Mouse (Mus musculus): ENCODE results near the gene Myh7. TPM values are rescaled to one million over a fixed set of nuclear protein-coding genes. Genes with fewer than 3 reads are reported as not detected.

Myh7 gene
- total and polyA plus RNA-seq, 2 experiments from 2014 or later: 8.8 to 9.3 TPM

- under 1% methylated on average over 36 of the region's 36 CpGs for WGBS
- DNase-seq: peak; percentile 99
- Histone ChIP-seq H3K36me3 (ENCODE audit: insufficient read depth) (no peaks in the 10 kb centered on the region; the same call in 1 of the 2 replicates), H3K27ac (ENCODE audit: low read depth, low read length) (peak within 1 kb of the TSS; percentile 97), H3K4me3 (ENCODE audit: low read depth, low read length) (peak within 1 kb of the TSS; percentile 85), H3K4me2 (ENCODE audit: low read depth) (peak within 1 kb of the TSS; percentile 86), H3K9me3 (ENCODE audit: low read length) (no peaks in the 10 kb centered on the region), H3K27me3 (ENCODE audit: insufficient read depth, low read length) (no peaks in the 10 kb centered on the region), H3K4me1 (ENCODE audit: insufficient read depth) (no peaks in the 10 kb centered on the region), H3K9ac (peak within 1 kb of the TSS; percentile 72)
- TF ChIP-seq CTCF (IDR thresholded peaks at IDR 0.05; ENCODE audit: low read depth): peak; percentile 97
- ATAC-seq: peak; percentile 97
These were observed 20.8 kb upstream of the Myh7 start, which contains the start of gene Ngdn for GRCm38 (mm10) chr14:55014991-55015766. Ngdn (plus strand) TSS chr14:55015454.

GRCm38 (mm10) chr14:55014591-55014990, 20.2 kb upstream of the Myh7 start:
- Histone ChIP-seq H3K4me1 (ENCODE audit: insufficient read depth) (no peaks in the 10 kb centered on the region), H3K9me3 (ENCODE audit: low read length) (no peaks in the 10 kb centered on the region), H3K27ac (ENCODE audit: low read depth, low read length) (peak overlapping the region; percentile 97), H3K4me2 (ENCODE audit: low read depth) (peak overlapping the region; percentile 83), H3K27me3 (ENCODE audit: insufficient read depth, low read length) (no peaks in the 10 kb centered on the region), H3K4me3 (ENCODE audit: low read depth, low read length) (peak overlapping the region; percentile 49), H3K9ac (peak overlapping the region; percentile 72), H3K36me3 (ENCODE audit: insufficient read depth) (no peaks in the 10 kb centered on the region; the same call in 1 of the 2 replicates)
- WGBS: under 1% methylated on average over 27 of the region's 27 CpGs
- ATAC-seq (peak; percentile 38), DNase-seq (no peak)
- TF ChIP-seq CTCF (IDR thresholded peaks at IDR 0.05; ENCODE audit: low read depth): no peak

GRCm38 (mm10) chr14:55011116-55011515, 16.7 kb upstream of the Myh7 start:
- no peaks in the 10 kb centered on the region for H3K27me3 ChIP-seq (ENCODE audit: insufficient read depth, low read length)
- peak; percentile 60 for TF ChIP-seq CTCF (IDR thresholded peaks at IDR 0.05; ENCODE audit: low read depth)
- no peaks in the 10 kb centered on the region for H3K36me3 ChIP-seq (ENCODE audit: insufficient read depth)
- DNase-seq (peak; percentile 54), ATAC-seq (no peak)
- WGBS: 60% methylated on average over 4 of the region's 4 CpGs
- no peak overlapping the region for H3K9ac ChIP-seq
- no peak overlapping the region for H3K4me2 ChIP-seq (ENCODE audit: low read depth)
- H3K9me3 ChIP-seq (ENCODE audit: low read length): no peaks in the 10 kb centered on the region
- H3K4me1 ChIP-seq (ENCODE audit: insufficient read depth): no peaks in the 10 kb centered on the region
- no peak overlapping the region for H3K27ac ChIP-seq (ENCODE audit: low read depth, low read length)
- H3K4me3 ChIP-seq (ENCODE audit: low read depth, low read length): no peak overlapping the region

GRCm38 (mm10) chr14:55008417-55008816, 14.0 kb upstream of the Myh7 start:
- no peak overlapping the region for H3K9ac ChIP-seq
- DNase-seq: no peak
- no peak for ATAC-seq
- no peak overlapping the region for H3K4me3 ChIP-seq (ENCODE audit: low read depth, low read length)
- no peaks in the 10 kb centered on the region for H3K36me3 ChIP-seq (ENCODE audit: insufficient read depth)
- H3K9me3 ChIP-seq (ENCODE audit: low read length): no peaks in the 10 kb centered on the region
- WGBS: 77% methylated on average over 8 of the region's 8 CpGs
- no peak overlapping the region for H3K27ac ChIP-seq (ENCODE audit: low read depth, low read length)
- H3K4me1 ChIP-seq (ENCODE audit: insufficient read depth): no peaks in the 10 kb centered on the region
- no peak overlapping the region for H3K4me2 ChIP-seq (ENCODE audit: low read depth)
- no peaks in the 10 kb centered on the region for H3K27me3 ChIP-seq (ENCODE audit: insufficient read depth, low read length)
- no peak for TF ChIP-seq CTCF (IDR thresholded peaks at IDR 0.05; ENCODE audit: low read depth)

- WGBS: 85% methylated on average over 9 of the region's 9 CpGs
- no peaks in the 10 kb centered on the region for H3K4me1 ChIP-seq (ENCODE audit: insufficient read depth)
- no peak overlapping the region for H3K9ac ChIP-seq
- no peak overlapping the region for H3K4me3 ChIP-seq (ENCODE audit: low read depth, low read length)
- no peaks in the 10 kb centered on the region for H3K9me3 ChIP-seq (ENCODE audit: low read length)
- H3K36me3 ChIP-seq (ENCODE audit: insufficient read depth): no peaks in the 10 kb centered on the region
- H3K27me3 ChIP-seq (ENCODE audit: insufficient read depth, low read length): no peaks in the 10 kb centered on the region
- DNase-seq: no peak
- no peak for ATAC-seq
- H3K4me2 ChIP-seq (ENCODE audit: low read depth): no peak overlapping the region
- no peak overlapping the region for H3K27ac ChIP-seq (ENCODE audit: low read depth, low read length)
- TF ChIP-seq CTCF (IDR thresholded peaks at IDR 0.05; ENCODE audit: low read depth): no peak
These were observed 12.9 kb upstream of the Myh7 start for GRCm38 (mm10) chr14:55007120-55007908.

GRCm38 (mm10) chr14:55006541-55006940, 12.1 kb upstream of the Myh7 start:
- TF ChIP-seq CTCF (IDR thresholded peaks at IDR 0.05; ENCODE audit: low read depth): no peak
- Histone ChIP-seq H3K4me2 (ENCODE audit: low read depth) (no peak overlapping the region), H3K4me1 (ENCODE audit: insufficient read depth) (no peaks in the 10 kb centered on the region), H3K27ac (ENCODE audit: low read depth, low read length) (no peak overlapping the region), H3K4me3 (ENCODE audit: low read depth, low read length) (no peak overlapping the region), H3K36me3 (ENCODE audit: insufficient read depth) (no peaks in the 10 kb centered on the region), H3K27me3 (ENCODE audit: insufficient read depth, low read length) (no peaks in the 10 kb centered on the region), H3K9ac (no peak overlapping the region), H3K9me3 (ENCODE audit: low read length) (no peaks in the 10 kb centered on the region)
- ATAC-seq (no peak), DNase-seq (no peak)
- WGBS: 81% methylated on average over 3 of the region's 3 CpGs

GRCm38 (mm10) chr14:55005967-55006366, 11.5 kb upstream of the Myh7 start:
- no peak overlapping the region for H3K4me3 ChIP-seq (ENCODE audit: low read depth, low read length)
- no peak overlapping the region for H3K27ac ChIP-seq (ENCODE audit: low read depth, low read length)
- no peak for ATAC-seq
- no peaks in the 10 kb centered on the region for H3K9me3 ChIP-seq (ENCODE audit: low read length)
- no peak for DNase-seq
- H3K27me3 ChIP-seq (ENCODE audit: insufficient read depth, low read length): no peaks in the 10 kb centered on the region
- 78% methylated on average over 8 of the region's 8 CpGs for WGBS
- no peak overlapping the region for H3K9ac ChIP-seq
- no peaks in the 10 kb centered on the region for H3K36me3 ChIP-seq (ENCODE audit: insufficient read depth)
- no peaks in the 10 kb centered on the region for H3K4me1 ChIP-seq (ENCODE audit: insufficient read depth)
- no peak for TF ChIP-seq CTCF (IDR thresholded peaks at IDR 0.05; ENCODE audit: low read depth)
- H3K4me2 ChIP-seq (ENCODE audit: low read depth): no peak overlapping the region

Measured in forebrain, postnatal 0 days (tissue).